Mouse (Mus musculus): ENCODE results near the gene Fam43a. TPM values are rescaled to one million over a fixed set of nuclear protein-coding genes. Genes with fewer than 3 reads are reported as not detected.

Gene Fam43a
- polyA plus RNA-seq, 1 experiment from 2014 or later = 5.7 TPM

- H3K9me3 ChIP-seq (ENCODE audit: control insufficient read depth, low read length) = no peaks in the 10 kb centered on the region
- H3K9ac ChIP-seq (ENCODE audit: low read length) = no peak overlapping the region
- H3K4me3 ChIP-seq (ENCODE audit: low read depth, low read length) = no peak overlapping the region
- no peak overlapping the region for H3K4me2 ChIP-seq (ENCODE audit: low read depth, low read length, severe bottlenecking)
- ATAC-seq (replicated peaks; ENCODE audit: low FRiP score) (no peak), DNase-seq (ENCODE audit: low spot score) (no peak)
- 86% methylated on average over 5 of the region's 5 CpGs for WGBS
- no peak overlapping the region for H3K27ac ChIP-seq (ENCODE audit: low read depth, low read length)
- H3K36me3 ChIP-seq (ENCODE audit: control insufficient read depth, insufficient read depth, low read length) = no peaks in the 10 kb centered on the region
- H3K4me1 ChIP-seq (replicated peaks; ENCODE audit: control insufficient read depth, insufficient read depth, low read length) = peaks cover 5% of the 10 kb centered on the region; the same call in 1 of the 2 replicates
- no peaks in the 10 kb centered on the region for H3K27me3 ChIP-seq (ENCODE audit: control insufficient read depth, insufficient read depth, low read length)
These were observed 11.8 kb downstream of the Fam43a start for GRCm38 (mm10) chr16:30611331-30611730.

- ATAC-seq (replicated peaks; ENCODE audit: low FRiP score) (no peak), DNase-seq (ENCODE audit: low spot score) (no peak)
- Histone ChIP-seq H3K36me3 (ENCODE audit: control insufficient read depth, insufficient read depth, low read length) (no peaks in the 10 kb centered on the region), H3K9me3 (ENCODE audit: control insufficient read depth, low read length) (no peaks in the 10 kb centered on the region), H3K9ac (ENCODE audit: low read length) (no peak overlapping the region), H3K27ac (ENCODE audit: low read depth, low read length) (no peak overlapping the region), H3K4me3 (ENCODE audit: low read depth, low read length) (no peak overlapping the region), H3K4me2 (ENCODE audit: low read depth, low read length, severe bottlenecking) (no peak overlapping the region), H3K27me3 (ENCODE audit: control insufficient read depth, insufficient read depth, low read length) (no peaks in the 10 kb centered on the region), H3K4me1 (replicated peaks; ENCODE audit: control insufficient read depth, insufficient read depth, low read length) (peaks cover 5% of the 10 kb centered on the region; the same call in 1 of the 2 replicates)
- WGBS = 89% methylated on average over 7 of the region's 7 CpGs
These were observed 13.6 kb downstream of the Fam43a start for GRCm38 (mm10) chr16:30613122-30613521.

- DNase-seq (ENCODE audit: low spot score) (no peak), ATAC-seq (replicated peaks; ENCODE audit: low FRiP score) (no peak)
- no peaks in the 10 kb centered on the region for H3K36me3 ChIP-seq (ENCODE audit: control insufficient read depth, insufficient read depth, low read length)
- 30% methylated on average over 5 of the region's 5 CpGs for WGBS
- no peaks in the 10 kb centered on the region for H3K27me3 ChIP-seq (ENCODE audit: control insufficient read depth, insufficient read depth, low read length)
- H3K4me2 ChIP-seq (ENCODE audit: low read depth, low read length, severe bottlenecking) = no peak overlapping the region
- H3K27ac ChIP-seq (ENCODE audit: low read depth, low read length) = peak overlapping the region; percentile 38; the same call in 1 of the 2 replicates
- no peak overlapping the region for H3K4me3 ChIP-seq (ENCODE audit: low read depth, low read length)
- no peak overlapping the region for H3K9ac ChIP-seq (ENCODE audit: low read length)
- H3K4me1 ChIP-seq (replicated peaks; ENCODE audit: control insufficient read depth, insufficient read depth, low read length) = peaks cover 5% of the 10 kb centered on the region; the same call in 1 of the 2 replicates
- no peaks in the 10 kb centered on the region for H3K9me3 ChIP-seq (ENCODE audit: control insufficient read depth, low read length)
These were observed 14.6 kb downstream of the Fam43a start for GRCm38 (mm10) chr16:30614122-30614521.

GRCm38 (mm10) chr16:30614705-30615317, 15.3 kb downstream of the Fam43a start:
- Histone ChIP-seq H3K27ac (ENCODE audit: low read depth, low read length) (peak overlapping the region; percentile 38; the same call in 1 of the 2 replicates), H3K36me3 (ENCODE audit: control insufficient read depth, insufficient read depth, low read length) (no peaks in the 10 kb centered on the region), H3K4me2 (ENCODE audit: low read depth, low read length, severe bottlenecking) (no peak overlapping the region), H3K9me3 (ENCODE audit: control insufficient read depth, low read length) (no peaks in the 10 kb centered on the region), H3K4me3 (ENCODE audit: low read depth, low read length) (no peak overlapping the region), H3K9ac (ENCODE audit: low read length) (no peak overlapping the region), H3K4me1 (replicated peaks; ENCODE audit: control insufficient read depth, insufficient read depth, low read length) (peaks cover 5% of the 10 kb centered on the region; the same call in 1 of the 2 replicates), H3K27me3 (ENCODE audit: control insufficient read depth, insufficient read depth, low read length) (no peaks in the 10 kb centered on the region)
- no peak for ATAC-seq (replicated peaks; ENCODE audit: low FRiP score)
- DNase-seq (ENCODE audit: low spot score) = no peak
- WGBS = 15% methylated on average over 6 of the region's 6 CpGs

- Histone ChIP-seq H3K9ac (ENCODE audit: low read length) (no peak overlapping the region), H3K4me3 (ENCODE audit: low read depth, low read length) (no peak overlapping the region), H3K36me3 (ENCODE audit: control insufficient read depth, insufficient read depth, low read length) (no peaks in the 10 kb centered on the region), H3K9me3 (ENCODE audit: control insufficient read depth, low read length) (no peaks in the 10 kb centered on the region), H3K27me3 (ENCODE audit: control insufficient read depth, insufficient read depth, low read length) (no peaks in the 10 kb centered on the region), H3K4me1 (replicated peaks; ENCODE audit: control insufficient read depth, insufficient read depth, low read length) (peaks cover 5% of the 10 kb centered on the region; the same call in 1 of the 2 replicates), H3K4me2 (ENCODE audit: low read depth, low read length, severe bottlenecking) (no peak overlapping the region), H3K27ac (ENCODE audit: low read depth, low read length) (no peak overlapping the region)
- ATAC-seq (replicated peaks; ENCODE audit: low FRiP score) = no peak
- 78% methylated on average over 3 of the region's 3 CpGs for WGBS
- no peak for DNase-seq (ENCODE audit: low spot score)
These were observed 16.8 kb downstream of the Fam43a start for GRCm38 (mm10) chr16:30616281-30616680.

- H3K27me3 ChIP-seq (ENCODE audit: control insufficient read depth, insufficient read depth, low read length) = no peaks in the 10 kb centered on the region
- WGBS = 89% methylated on average over 7 of the region's 7 CpGs
- no peak overlapping the region for H3K4me2 ChIP-seq (ENCODE audit: low read depth, low read length, severe bottlenecking)
- H3K9me3 ChIP-seq (ENCODE audit: control insufficient read depth, low read length) = no peaks in the 10 kb centered on the region
- no peak overlapping the region for H3K9ac ChIP-seq (ENCODE audit: low read length)
- no peak for DNase-seq (ENCODE audit: low spot score)
- H3K4me3 ChIP-seq (ENCODE audit: low read depth, low read length) = no peak overlapping the region
- H3K27ac ChIP-seq (ENCODE audit: low read depth, low read length) = no peak overlapping the region
- ATAC-seq (replicated peaks; ENCODE audit: low FRiP score) = no peak
- no peaks in the 10 kb centered on the region for H3K36me3 ChIP-seq (ENCODE audit: control insufficient read depth, insufficient read depth, low read length)
- no peaks in the 10 kb centered on the region for H3K4me1 ChIP-seq (replicated peaks; ENCODE audit: control insufficient read depth, insufficient read depth, low read length)
These were observed 24.1 kb downstream of the Fam43a start for GRCm38 (mm10) chr16:30623645-30624044.

GRCm38 (mm10) chr16:30624640-30625039, 25.1 kb downstream of the Fam43a start:
- H3K4me3 ChIP-seq (ENCODE audit: low read depth, low read length) = no peak overlapping the region
- no peak for DNase-seq (ENCODE audit: low spot score)
- H3K27ac ChIP-seq (ENCODE audit: low read depth, low read length) = no peak overlapping the region
- no peak overlapping the region for H3K4me2 ChIP-seq (ENCODE audit: low read depth, low read length, severe bottlenecking)
- ATAC-seq (replicated peaks; ENCODE audit: low FRiP score) = no peak
- no peak overlapping the region for H3K9ac ChIP-seq (ENCODE audit: low read length)
- 73% methylated on average over 2 of the region's 2 CpGs for WGBS
- no peaks in the 10 kb centered on the region for H3K4me1 ChIP-seq (replicated peaks; ENCODE audit: control insufficient read depth, insufficient read depth, low read length)
- H3K9me3 ChIP-seq (ENCODE audit: control insufficient read depth, low read length) = no peaks in the 10 kb centered on the region
- H3K27me3 ChIP-seq (ENCODE audit: control insufficient read depth, insufficient read depth, low read length) = no peaks in the 10 kb centered on the region
- H3K36me3 ChIP-seq (ENCODE audit: control insufficient read depth, insufficient read depth, low read length) = no peaks in the 10 kb centered on the region

- no peaks in the 10 kb centered on the region for H3K27me3 ChIP-seq (ENCODE audit: control insufficient read depth, insufficient read depth, low read length)
- no peak overlapping the region for H3K27ac ChIP-seq (ENCODE audit: low read depth, low read length)
- H3K4me3 ChIP-seq (ENCODE audit: low read depth, low read length) = no peak overlapping the region
- no peaks in the 10 kb centered on the region for H3K4me1 ChIP-seq (replicated peaks; ENCODE audit: control insufficient read depth, insufficient read depth, low read length)
- H3K9ac ChIP-seq (ENCODE audit: low read length) = no peak overlapping the region
- WGBS = 74% methylated on average over 11 of the region's 11 CpGs
- no peak for DNase-seq (ENCODE audit: low spot score)
- H3K9me3 ChIP-seq (ENCODE audit: control insufficient read depth, low read length) = no peaks in the 10 kb centered on the region
- H3K36me3 ChIP-seq (ENCODE audit: control insufficient read depth, insufficient read depth, low read length) = no peaks in the 10 kb centered on the region
- ATAC-seq (replicated peaks; ENCODE audit: low FRiP score) = no peak
- no peak overlapping the region for H3K4me2 ChIP-seq (ENCODE audit: low read depth, low read length, severe bottlenecking)
These were observed 28.2 kb downstream of the Fam43a start for GRCm38 (mm10) chr16:30627586-30628337.

Measured in forebrain, embryonic 11.5 days (tissue).